Mouse (Mus musculus): Measurements from ENCODE around the gene Gm10234.

The Gm10234 gene

DNA sequence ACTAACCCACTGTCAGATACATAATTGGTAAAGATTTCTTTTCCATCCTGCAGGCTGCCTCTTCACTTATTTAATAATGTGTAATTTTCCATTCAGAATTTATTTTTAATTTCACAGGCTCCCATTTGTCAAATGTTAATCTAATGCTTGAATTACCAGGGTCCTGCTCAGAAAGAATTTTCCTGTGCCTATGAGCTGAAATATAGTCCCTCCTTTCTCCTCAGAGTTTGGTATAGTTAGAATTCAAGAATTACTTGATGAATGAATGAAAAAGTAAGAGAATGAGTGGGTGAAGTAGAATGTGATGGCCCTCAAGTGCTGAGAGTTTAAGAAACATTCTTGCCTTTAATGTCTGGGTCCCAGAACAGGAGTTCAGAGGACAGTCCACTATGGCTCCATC is at the start of gene Gm10234:
Gene Gm10234 (plus strand): TSS at position 301 of the 400 bp plus-strand sequence.
- DNase-seq = no peak

DNA sequence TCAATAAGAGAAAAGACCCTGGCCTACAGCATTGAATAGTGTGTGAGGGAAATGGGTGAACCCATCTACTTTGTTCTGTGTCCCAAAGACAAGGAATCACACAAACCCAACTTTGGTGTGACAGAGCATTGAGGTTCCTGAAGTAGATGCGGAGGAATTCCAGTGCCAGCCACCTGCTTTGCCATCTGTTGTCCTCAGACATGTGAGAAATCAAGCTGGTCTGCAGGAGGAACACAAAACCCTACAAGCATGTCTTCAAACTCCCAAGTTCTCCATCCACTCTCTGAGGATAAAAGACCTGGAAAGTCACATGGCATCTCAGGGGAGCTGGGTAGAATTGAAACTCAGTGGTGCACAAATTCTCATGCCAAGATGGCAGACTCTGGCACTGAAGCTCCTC is 44.3 kb upstream of the Gm10234 start:
- no peak for DNase-seq

DNA sequence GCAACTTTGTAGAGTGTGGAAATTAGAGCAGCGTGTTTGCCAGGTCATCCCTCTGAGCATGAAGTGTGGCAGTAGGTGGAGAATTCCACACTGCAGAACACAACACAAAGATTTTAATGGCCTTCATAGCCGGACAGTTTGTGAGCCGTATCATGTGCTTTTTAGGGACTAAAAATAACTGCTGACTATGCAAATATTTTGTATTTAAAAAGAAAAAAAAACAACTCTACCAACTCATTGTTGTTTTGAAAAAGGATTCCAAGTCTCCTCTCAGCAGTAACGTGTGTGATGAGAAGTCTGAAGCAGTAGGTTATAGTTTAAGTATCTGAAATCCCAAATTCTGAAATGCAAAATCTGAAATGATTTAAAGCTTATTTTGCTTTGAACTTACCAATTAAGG is 25.9 kb upstream of the Gm10234 start:
- no peak for DNase-seq

DNA sequence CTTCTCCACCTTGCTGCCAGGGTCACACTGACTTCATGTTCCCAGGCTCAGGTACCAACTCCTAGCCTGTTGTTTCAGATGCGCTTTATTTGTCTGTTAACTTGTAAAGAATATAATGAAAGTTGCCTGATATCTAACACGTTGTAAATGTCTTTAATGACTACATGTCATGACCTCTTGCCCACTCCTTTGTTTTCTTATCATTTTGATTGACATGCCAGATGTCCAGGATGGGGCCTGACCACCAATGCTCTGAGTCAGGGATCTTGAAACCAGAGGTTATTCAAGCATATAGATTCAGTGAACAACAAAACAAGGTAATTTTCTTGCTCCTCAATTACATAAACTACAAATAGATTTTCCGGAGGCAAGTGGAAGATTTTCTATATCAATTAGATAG is 23.5 kb upstream of the Gm10234 start:
- DNase-seq = no peak

DNA sequence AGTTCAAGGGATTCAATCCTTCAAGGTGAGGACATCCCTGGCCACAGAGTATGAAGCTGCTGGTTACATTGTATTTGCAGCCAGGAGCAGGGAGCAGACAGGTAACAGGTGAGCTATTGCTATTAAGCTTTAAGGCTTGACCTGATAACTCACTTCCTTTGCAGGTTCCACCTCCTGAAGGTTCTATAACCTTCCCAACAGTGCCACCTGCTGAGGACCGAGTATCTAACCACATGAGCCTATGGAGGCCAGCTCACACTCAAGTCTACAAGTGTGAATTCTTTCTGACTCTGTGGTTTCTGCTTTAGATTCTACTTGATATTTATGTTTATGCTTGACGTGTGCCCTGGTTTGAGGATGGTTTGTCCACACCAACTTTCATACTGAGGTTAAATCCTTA is 21.3 kb upstream of the Gm10234 start:
- DNase-seq = no peak

DNA sequence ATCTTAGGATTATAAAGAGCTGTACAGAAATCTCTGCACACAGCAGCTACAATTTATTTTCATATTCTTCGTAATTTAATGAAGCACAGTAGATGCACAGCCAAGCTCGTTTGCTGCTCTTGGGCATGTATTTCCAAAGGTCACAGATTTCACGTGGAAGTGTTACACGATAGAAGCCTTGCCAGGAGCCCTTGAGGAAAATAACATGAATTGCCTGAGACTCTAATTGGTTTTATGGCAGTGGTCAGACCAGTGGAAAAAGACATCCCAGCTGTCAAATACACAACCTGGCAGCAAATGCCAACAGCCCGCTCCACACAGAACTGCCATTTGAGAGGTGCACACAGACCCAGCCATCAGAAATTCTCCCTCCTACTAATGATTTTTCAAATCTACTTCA is 9.3 kb downstream of the Gm10234 start:
- peak in 1 of 2 experiments; percentile 27 for DNase-seq

DNA sequence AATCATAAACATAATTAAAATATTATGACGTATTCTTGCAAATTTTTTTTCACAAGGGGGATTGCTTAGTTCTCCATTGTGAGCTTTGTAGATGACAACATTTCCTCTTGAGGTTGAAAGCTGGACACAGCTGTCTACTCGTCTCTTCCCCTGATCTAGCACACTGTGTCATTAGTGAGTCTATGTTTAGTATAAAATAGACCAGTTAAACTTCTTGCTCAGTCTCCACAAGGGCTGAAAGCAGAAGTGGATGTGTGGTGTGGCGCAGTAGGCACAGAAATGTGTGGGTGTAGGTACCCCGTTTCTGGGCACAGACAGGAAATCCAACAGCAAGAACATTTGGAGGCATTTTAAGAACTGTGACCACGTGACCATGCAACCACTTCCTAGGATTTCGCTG is 12.9 kb downstream of the Gm10234 start:
- DNase-seq = no peak

DNA sequence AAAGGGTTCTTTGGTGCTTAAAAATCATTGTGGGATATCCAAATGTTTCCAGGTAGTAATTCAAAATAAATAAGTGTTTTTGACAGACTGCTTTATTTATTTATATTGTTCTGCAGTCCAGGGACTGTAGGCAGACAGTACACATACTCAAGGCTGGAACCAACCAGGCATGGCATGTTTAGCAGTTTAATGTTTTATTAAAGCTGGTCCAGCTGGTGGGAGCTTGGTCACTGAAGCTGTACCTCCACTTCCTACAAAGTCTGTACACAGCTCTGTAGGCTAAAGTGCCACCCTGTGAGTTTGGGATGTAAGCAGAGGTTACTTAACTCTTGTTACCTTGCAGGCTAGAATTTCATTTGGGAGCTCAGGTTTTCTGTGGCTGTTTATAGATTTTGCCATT is 27.5 kb downstream of the Gm10234 start:
- no peak for DNase-seq

DNA sequence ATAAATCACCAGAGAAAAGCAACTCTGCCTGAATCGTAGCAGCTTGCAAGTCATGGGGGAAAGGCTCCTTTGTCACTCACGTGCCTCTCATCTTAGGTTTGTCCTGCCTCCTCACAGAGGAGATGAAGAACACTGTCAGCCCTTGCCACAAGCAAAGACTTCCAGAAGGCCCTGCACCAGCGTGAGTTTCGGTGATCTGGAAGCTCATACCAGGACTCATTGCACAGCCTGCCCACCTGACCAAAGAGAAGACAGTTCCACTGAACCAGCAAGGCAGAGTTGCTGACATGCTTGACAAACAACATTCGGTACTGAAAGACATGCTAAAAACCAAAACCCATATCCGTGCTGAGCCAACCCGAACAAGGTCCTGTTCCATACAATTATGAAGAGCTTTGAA is 31.1 kb downstream of the Gm10234 start:
- DNase-seq = no peak

DNA sequence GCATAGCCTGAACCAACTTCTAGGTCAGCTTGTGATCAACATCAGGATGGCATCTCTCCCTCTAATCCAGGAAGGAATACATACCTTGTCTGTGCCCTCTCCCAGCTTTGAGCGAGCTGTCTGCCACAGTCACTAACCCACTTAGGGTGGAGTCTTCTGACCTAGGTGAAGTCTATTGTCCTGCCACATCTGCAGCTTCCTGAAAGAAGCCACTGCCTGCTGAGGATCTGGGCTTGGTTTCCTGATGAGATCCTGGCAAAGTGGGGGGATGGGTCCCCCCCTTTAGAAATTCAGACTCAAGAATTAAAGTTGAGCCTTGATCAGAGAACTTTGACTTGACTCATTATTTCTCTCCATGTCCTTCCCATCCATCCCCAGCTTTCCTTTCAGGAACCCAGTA is 32.0 kb downstream of the Gm10234 start:
- DNase-seq = no peak

DNA sequence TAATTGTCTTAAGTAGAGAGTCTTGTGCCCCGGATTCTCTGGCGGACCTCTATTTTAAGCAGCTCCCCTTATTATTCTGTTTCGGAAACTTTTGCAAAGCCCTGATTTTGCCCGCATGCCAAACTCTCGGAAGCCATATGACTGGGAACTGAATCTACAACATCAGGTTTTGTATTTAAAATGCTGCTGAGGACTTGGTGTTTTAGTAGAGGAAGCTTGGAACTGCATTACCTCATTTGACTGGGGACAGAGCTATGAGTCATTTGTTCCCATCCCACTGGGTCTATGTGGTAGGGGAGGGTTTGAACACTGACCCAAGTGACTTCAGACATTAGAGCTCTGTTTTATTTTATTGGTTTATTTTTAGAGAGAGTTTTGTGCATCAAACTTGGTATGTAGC is 38.2 kb downstream of the Gm10234 start:
- DNase-seq = no peak

DNA sequence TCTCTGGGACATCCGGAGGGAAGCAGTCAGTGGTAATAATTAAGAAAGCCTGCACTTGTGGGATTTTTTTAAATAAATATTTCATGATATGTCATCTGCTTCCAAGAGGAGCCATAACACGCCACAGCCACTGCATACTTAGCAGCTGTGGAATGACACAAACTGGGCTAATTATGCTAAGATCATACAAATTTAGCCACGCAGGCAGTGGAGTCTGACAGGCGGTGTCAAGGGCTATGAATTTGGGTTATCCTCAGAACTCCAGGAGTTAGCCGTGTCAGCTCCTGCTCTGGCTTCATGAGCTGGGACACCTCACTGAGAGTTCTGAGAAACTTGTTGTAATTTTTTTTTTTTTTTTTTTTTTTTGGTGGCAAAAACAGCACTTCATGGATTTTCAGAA is 40.8 kb downstream of the Gm10234 start:
- no peak for DNase-seq

DNA sequence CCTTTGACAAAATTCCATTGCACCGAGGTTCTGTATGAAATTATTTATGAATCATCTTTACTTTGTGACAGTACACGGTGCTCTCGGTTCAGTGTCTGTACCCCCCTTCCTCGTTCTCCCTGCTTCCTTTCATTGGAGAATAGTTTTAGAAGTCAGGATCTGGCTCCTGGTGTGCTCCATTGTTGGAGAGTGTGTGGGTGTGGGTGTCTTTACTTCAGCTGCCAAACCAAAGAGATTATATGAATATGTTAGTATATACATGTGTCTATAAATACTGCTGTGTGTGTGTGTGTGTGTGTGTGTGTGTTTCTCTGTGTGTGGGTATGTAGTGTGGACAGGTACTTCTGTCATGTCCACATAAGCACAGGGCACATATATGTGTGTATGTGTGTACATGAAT is 49.9 kb downstream of the Gm10234 start:
- DNase-seq = no peak

All from kidney, adult 8-10 months (tissue).